Mouse (Mus musculus): ENCODE measurements around the gene Nit2.

- TF ChIP-seq MAFK (IDR thresholded peaks at IDR 0.05; ENCODE audit: insufficient replicate concordance, low read length), result no peak
- TF ChIP-seq CHD2 (IDR thresholded peaks at IDR 0.05; ENCODE audit: low read length), result no peak
These were observed 372 bp upstream of the Nit2 start for GRCm38 (mm10) chr16:57167514-57167912.

All from CH12.LX (cell line).